In the genomic region with DNA sequence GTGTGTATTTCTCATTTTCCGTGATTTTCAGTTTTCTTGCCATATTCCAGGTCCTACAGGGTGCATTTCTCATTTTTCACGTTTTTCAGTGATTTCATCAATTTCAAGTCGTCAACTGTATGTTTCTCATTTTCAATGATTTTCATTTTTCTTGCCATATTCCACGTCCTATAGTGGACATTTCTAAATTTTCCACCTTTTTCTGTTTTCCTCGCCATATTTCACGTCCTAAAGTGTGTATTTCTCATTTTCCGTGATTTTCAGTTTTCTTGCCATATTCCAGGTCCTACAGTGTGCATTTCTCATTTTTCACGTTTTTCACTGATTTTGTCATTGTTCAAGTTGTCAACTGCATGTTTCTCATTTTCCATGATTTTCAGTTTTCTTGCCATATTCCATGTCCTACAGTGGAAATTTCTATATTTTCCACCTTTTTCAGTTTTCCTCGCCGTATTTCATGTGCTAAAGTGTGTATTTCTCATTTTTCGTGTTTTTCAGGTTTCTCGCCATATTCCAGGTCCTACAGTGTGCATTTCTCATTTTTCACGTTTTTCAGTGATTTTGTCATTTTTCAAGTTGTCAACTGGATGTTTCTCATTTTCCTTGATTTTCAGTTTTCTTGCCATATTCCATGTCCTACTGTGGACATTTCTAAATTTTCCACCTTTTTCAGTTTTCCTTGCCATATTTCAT, we compare ENCODE assay signal across 13 mouse cellular contexts. TPM values are rescaled to one million over a fixed set of nuclear protein-coding genes. Genes with fewer than 3 reads are reported as not detected.
DNase-seq lines count a peak whose midpoint lies in the region; ATAC-seq and TF ChIP-seq lines count a peak whose summit lies in the region.
"Not testable (repeated sequence)": the region's sequence is repeated elsewhere in the genome, so short reads cannot be mapped to it uniquely, and the experiment has no call there.
"Had no signal": no experiment of that assay in that cellular context is flagged by ENCODE, and none has a peak within 500 bp of the region (broad histone marks: within the 10 kb centered on the region; RNA-seq: fewer than 3 reads in every experiment).

No protein-coding gene starts in this region.

- not testable (repeated sequence) for H3K36me3 ChIP-seq in hindbrain, embryonic 10.5 days; lung, embryonic 14.5 days (ENCODE audit: insufficient read depth)

- H3K4me2 ChIP-seq in lung, embryonic 14.5 days = not testable (repeated sequence)

- not testable (repeated sequence) for H3K9me3 ChIP-seq in hindbrain, embryonic 10.5 days; lung, embryonic 14.5 days (ENCODE audit: low read depth, low read length)

- not testable (repeated sequence) for H3K4me3 ChIP-seq in hindbrain, embryonic 10.5 days; lung, embryonic 14.5 days (ENCODE audit: low read depth, low read length)

- not testable (repeated sequence) for H3K4me1 ChIP-seq in hindbrain, embryonic 10.5 days (replicated peaks); lung, embryonic 14.5 days (ENCODE audit: insufficient read depth)

- peak; percentile 27 for DNase-seq in CD4-positive, CD25-positive, alpha-beta regulatory T cell, adult 2 months (ENCODE audit: low read depth, low spot score)
- peak; percentile 44 for DNase-seq in c-Kit-positive CD71-positive TER-119-positive erythroid progenitor cells, embryonic 14.5 days (ENCODE audit: low spot score)
- peak; percentile 73 for DNase-seq in forelimb bud, embryonic 11.5 days (ENCODE audit: low read depth, low spot score)
- peak; percentile 35 for DNase-seq in hindbrain, embryonic 10.5 days (ENCODE audit: low spot score)
- peak; percentile 65 to 70 for DNase-seq in layer of hippocampus, postnatal 10 days (ENCODE audit: low spot score in 2 of 2)
- DNase-seq in lung, embryonic 14.5 days = peak; percentile 17
- DNase-seq in retina, embryonic 14.5 days (ENCODE audit: low spot score) = peak; percentile 1
- DNase-seq in thymus, postnatal 14 days = peak; percentile 75

- H3K27me3 ChIP-seq in hindbrain, embryonic 10.5 days (ENCODE audit: insufficient read depth, poor library complexity, severe bottlenecking); lung, embryonic 14.5 days (ENCODE audit: insufficient read depth, low read length): not testable (repeated sequence)

- 74% methylated on average over 11 of the region's 13 CpGs for WGBS in hindbrain, embryonic 10.5 days
- 71% methylated on average over 9 of the region's 13 CpGs for WGBS in lung, embryonic 14.5 days

- TF ChIP-seq CTCF in lung, embryonic 14.5 days (IDR thresholded peaks at IDR 0.05; ENCODE audit: low read depth) = not testable (repeated sequence)

- ATAC-seq in lung, embryonic 14.5 days (ENCODE audit: insufficient read depth) = not testable (repeated sequence)

- H3K27ac ChIP-seq in hindbrain, embryonic 10.5 days; lung, embryonic 14.5 days (ENCODE audit: low read depth): not testable (repeated sequence)

- H3K9ac ChIP-seq in lung, embryonic 14.5 days = not testable (repeated sequence)

RNA-seq across cellular contexts. Expression of a gene that starts 0.9 kb away (rescaled TPM):
- polyA plus RNA-seq in hindbrain, embryonic 10.5 days (2016; fragmentation: Nextera tagmentation; extraction: Ambion mirVana) = not detected in 2 replicates
- total RNA-seq in layer of hippocampus, postnatal 10 days (2021) = 1 to 10 TPM in 1 of 2 experiments, under 1 TPM in 1; 0.91 to 1.1 TPM
- 0.38 TPM in 1 of 2 replicates, not detected in the other for polyA plus RNA-seq in lung, embryonic 14.5 days (2014; fragmentation: Nextera tagmentation; extraction: Ambion mirVana)
- polyA plus RNA-seq: forebrain, embryonic 16.5 days; liver, embryonic 12.5 days; testis, adult 2 months had no signal

RNA-seq across cellular contexts. Expression of a gene that starts 2.8 kb away (rescaled TPM):
- 0.26 TPM in 1 of 2 replicates, not detected in the other for polyA plus RNA-seq in hindbrain, embryonic 10.5 days (2016; fragmentation: Nextera tagmentation; extraction: Ambion mirVana)
- not detected for total RNA-seq in layer of hippocampus, postnatal 10 days (2021)
- 0.29 TPM in 1 of 2 replicates, not detected in the other for polyA plus RNA-seq in lung, embryonic 14.5 days (2014; fragmentation: Nextera tagmentation; extraction: Ambion mirVana)
- polyA plus RNA-seq: forebrain, embryonic 16.5 days; liver, embryonic 12.5 days; testis, adult 2 months had no signal

RNA-seq across cellular contexts. Expression of a gene that starts 5.3 kb away (rescaled TPM):
- 0.30 TPM in 1 of 2 replicates, not detected in the other for polyA plus RNA-seq in hindbrain, embryonic 10.5 days (2016; fragmentation: Nextera tagmentation; extraction: Ambion mirVana)
- under 1 TPM; 0.62 to 0.76 TPM for total RNA-seq in layer of hippocampus, postnatal 10 days (2021)
- polyA plus RNA-seq in lung, embryonic 14.5 days (2014; fragmentation: Nextera tagmentation; extraction: Ambion mirVana) = not detected in 2 replicates
- polyA plus RNA-seq: forebrain, embryonic 16.5 days; hindbrain, embryonic 16.5 days; liver, embryonic 12.5 days; neural tube, embryonic 11.5 days; testis, adult 2 months had no signal

RNA-seq across cellular contexts. Expression of a gene that starts 7.0 kb away (rescaled TPM):
- not detected in 2 replicates for polyA plus RNA-seq in hindbrain, embryonic 10.5 days (2016; fragmentation: Nextera tagmentation; extraction: Ambion mirVana)
- not detected for total RNA-seq in layer of hippocampus, postnatal 10 days (2021)
- not detected in 2 replicates for polyA plus RNA-seq in lung, embryonic 14.5 days (2014; fragmentation: Nextera tagmentation; extraction: Ambion mirVana)
- polyA plus RNA-seq: forebrain, embryonic 16.5 days; hindbrain, embryonic 16.5 days; liver, embryonic 12.5 days; neural tube, embryonic 11.5 days; testis, adult 2 months had no signal

RNA-seq across cellular contexts. Expression of a gene that starts 9.5 kb away (rescaled TPM):
- polyA plus RNA-seq in hindbrain, embryonic 10.5 days (2016; fragmentation: Nextera tagmentation; extraction: Ambion mirVana) = not detected in 2 replicates
- 1 to 10 TPM in 1 of 2 experiments, not detected in 1; 1.3 TPM for total RNA-seq in layer of hippocampus, postnatal 10 days (2021)
- not detected in 2 replicates for polyA plus RNA-seq in lung, embryonic 14.5 days (2014; fragmentation: Nextera tagmentation; extraction: Ambion mirVana)
- polyA plus RNA-seq: forebrain, embryonic 16.5 days; hindbrain, embryonic 16.5 days; liver, embryonic 12.5 days; neural tube, embryonic 11.5 days; testis, adult 2 months had no signal

Comparison
In these comparisons a context has a peak if more than half of its experiments do, and no peak if none do; other contexts are left out.
1. DNase-seq: peak in every context shown above with its lines; median percentile 75 in thymus, postnatal 14 days; 73 in forelimb bud, embryonic 11.5 days; 68 in layer of hippocampus, postnatal 10 days; 44 in c-Kit-positive CD71-positive TER-119-positive erythroid progenitor cells, embryonic 14.5 days; 35 in hindbrain, embryonic 10.5 days; 27 in CD4-positive, CD25-positive, alpha-beta regulatory T cell, adult 2 months; 17 in lung, embryonic 14.5 days; 1 in retina, embryonic 14.5 days.